Mouse (Mus musculus) E14TG2a.4 (cell line): ENCODE data around the gene Ifnar2.

Source experiments
- CTCF ChIP-seq: conservative IDR thresholded peaks from 2 replicates; pipeline ENCODE4 v1.5.1; 2014; ENCODE audit warnings: low read length
- POU5F1 ChIP-seq: IDR thresholded peaks from 2 replicates; pipeline ENCODE4 v1.6.1; 2014; ENCODE audit warnings: low read length, borderline replicate concordance

GRCm38 (mm10) chr16:91452363-91452896 is 79.8 kb downstream of the Ifnar2 start:
- TF ChIP-seq CTCF (no peak), POU5F1 (no peak)
